Mouse (Mus musculus) heart, adult 11 months (tissue): ENCODE data around the gene Notch1.

Experiments used
- DNase-seq: peaks from one replicate; pipeline ENCODE4 v3.0.0; 2022

Notch1 gene

GRCm38 (mm10) chr2:26475505-26476430 is 40.7 kb downstream of the Notch1 start:
- peak; percentile 93 for DNase-seq

GRCm38 (mm10) chr2:26474789-26475504 is 41.5 kb downstream of the Notch1 start:
- DNase-seq, result peak; percentile 100

- DNase-seq, result no peak
Measured at GRCm38 (mm10) chr2:26472312-26473090, 44.0 kb downstream of the Notch1 start.

GRCm38 (mm10) chr2:26471652-26472285 is 44.7 kb downstream of the Notch1 start:
- peak; percentile 94 for DNase-seq

- DNase-seq, result no peak
Measured at GRCm38 (mm10) chr2:26470967-26471366, 45.5 kb downstream of the Notch1 start.

GRCm38 (mm10) chr2:26468376-26468775 is 48.1 kb downstream of the Notch1 start:
- DNase-seq, result no peak

GRCm38 (mm10) chr2:26463412-26463811 is 53.1 kb downstream of the Notch1 start:
- no peak for DNase-seq

- no peak for DNase-seq
Measured at GRCm38 (mm10) chr2:26462980-26463379, 53.5 kb downstream of the Notch1 start.

- no peak for DNase-seq
Measured at GRCm38 (mm10) chr2:26461667-26462066, 54.8 kb downstream of the Notch1 start.

GRCm38 (mm10) chr2:26460837-26461236 is 55.6 kb downstream of the Notch1 start:
- no peak for DNase-seq

GRCm38 (mm10) chr2:26460097-26460646 is 56.3 kb downstream of the Notch1 start:
- peak; percentile 93 for DNase-seq

GRCm38 (mm10) chr2:26459478-26459877 is 57.0 kb downstream of the Notch1 start:
- peak; percentile 95 for DNase-seq

GRCm38 (mm10) chr2:26458402-26459124 is 57.9 kb downstream of the Notch1 start:
- DNase-seq, result peak; percentile 97

- DNase-seq, result peak; percentile 94
Measured at GRCm38 (mm10) chr2:26449121-26450060, 67.1 kb downstream of the Notch1 start.

- peak; percentile 90 for DNase-seq
Measured at GRCm38 (mm10) chr2:26447451-26447850, 69.0 kb downstream of the Notch1 start.

- DNase-seq, result peak; percentile 96
Measured at GRCm38 (mm10) chr2:26446671-26447070, 69.8 kb downstream of the Notch1 start.

GRCm38 (mm10) chr2:26445666-26446445 is 70.6 kb downstream of the Notch1 start:
- DNase-seq, result peak; percentile 100

- peak; percentile 100 for DNase-seq
Measured at GRCm38 (mm10) chr2:26444946-26445665, 71.4 kb downstream of the Notch1 start, which contains the start of gene Sec16a. TSS of gene Sec16a (minus strand) at chr2:26445216.

GRCm38 (mm10) chr2:26444368-26444767 is 72.1 kb downstream of the Notch1 start:
- no peak for DNase-seq
